Mouse (Mus musculus) midbrain, postnatal 0 days (tissue): ENCODE measurements around the gene Sat1. TPM values are rescaled to one million over a fixed set of nuclear protein-coding genes. Genes with fewer than 3 reads are reported as not detected.

Source experiments
- ATAC-seq: fragments of 200-750 bp; cut with Nextera tagmentation; 2 replicates; pipeline ENCODE4 v1.8.0; 2017; ENCODE audit warnings: moderate number of reproducible peaks, mild to moderate bottlenecking, moderate TSS enrichment, moderate library complexity; ENCODE audit not compliant: low FRiP score
- DNase-seq: peaks from one replicate; pipeline ENCODE4 v3.0.0-alpha.2; 2015; ENCODE audit warnings: low spot score
- H3K27ac ChIP-seq: fragments of 300-500 bp; sonication (generic); 2 replicates; pipeline ENCODE4 v1.5.1; 2014; ENCODE audit warnings: low read depth, mild to moderate bottlenecking, low read length, mixed read lengths
- H3K27me3 ChIP-seq: fragments of 300-500 bp; sonication (generic); 2 replicates; pipeline ENCODE4 v1.6.1; 2014; ENCODE audit warnings: low read length, control low read depth, mixed read lengths; ENCODE audit not compliant: insufficient read depth
- H3K36me3 ChIP-seq: fragments of 300-500 bp; sonication (generic); 2 replicates; pipeline ENCODE4 v1.6.1; 2014; ENCODE audit warnings: low read length, control low read depth, mixed read lengths; ENCODE audit not compliant: insufficient read depth
- H3K4me1 ChIP-seq: fragments of 300-500 bp; sonication (generic); 2 replicates; pipeline ENCODE4 v1.6.1; 2014; ENCODE audit warnings: mild to moderate bottlenecking, control low read depth, antibody characterized with exemption, low read length, mixed read lengths; ENCODE audit not compliant: insufficient read depth
- H3K4me2 ChIP-seq: fragments of 300-500 bp; sonication (generic); 2 replicates; pipeline ENCODE4 v1.6.1; 2014; ENCODE audit warnings: low read depth, mild to moderate bottlenecking, low read length, mixed read lengths; ENCODE audit not compliant: poor library complexity, severe bottlenecking
- H3K4me3 ChIP-seq: fragments of 300-500 bp; sonication (generic); 2 replicates; pipeline ENCODE4 v1.5.1; 2014; ENCODE audit warnings: low read depth, mild to moderate bottlenecking, low read length, moderate library complexity
- H3K9ac ChIP-seq: fragments of 300-500 bp; sonication (generic); replicated peaks from 2 replicates; pipeline ENCODE4 v1.6.1; 2014; ENCODE audit warnings: mild to moderate bottlenecking, low read length, moderate library complexity, mixed read lengths; ENCODE audit not compliant: poor library complexity, severe bottlenecking
- H3K9me3 ChIP-seq: fragments of 300-500 bp; sonication (generic); 2 replicates; pipeline ENCODE4 v1.6.1; 2016; ENCODE audit warnings: low read length, control low read depth
- CTCF ChIP-seq: IDR thresholded peaks from 2 replicates; pipeline ENCODE4 v1.5.1; 2016; ENCODE audit warnings: antibody characterized with exemption, mild to moderate bottlenecking
- WGBS: fragments of 180-500 bp; shearing (Covaris S2); extraction: QIAGEN DNeasy Blood & Tissue Kit; methylation state at CpG from one replicate; pipeline ENCODE4 v1.1.7; 2014; 5-methylcytosine and 5-hydroxymethylcytosine counted together
- polyA plus RNA-seq: library from polyadenylated mRNA; unstranded; fragments of >200 nt; fragmentation: Nextera tagmentation; extraction: Ambion mirVana; gene quantifications from 2 replicates; pipeline ENCODE4 v1.2.1, GENCODE M21; 2015
- total RNA-seq: library from RNA; depleted of rRNA; stranded (reverse); fragments of >200 nt; gene quantifications from 2 replicates; pipeline ENCODE4 v1.2.3, GENCODE M21; 2014; rRNA removed

Sat1 gene
- 29.9 and 44.8 TPM in 2 replicates for total RNA-seq
- polyA plus RNA-seq, result 88.4 and 93.5 TPM in 2 replicates

- 24% methylated on average over 26 of the region's 26 CpGs for WGBS
- Histone ChIP-seq H3K4me1 (no peaks in the 10 kb centered on the region), H3K27ac (0 out of 2 replicates have a peak within 1 kb of the TSS, but pooled peaks have one; percentile 18), H3K36me3 (no peaks in the 10 kb centered on the region), H3K9ac (peak within 1 kb of the TSS; percentile 50; the same call in 1 of the 2 replicates), H3K4me2 (peak within 1 kb of the TSS; percentile 51), H3K27me3 (no peaks in the 10 kb centered on the region), H3K9me3 (no peaks in the 10 kb centered on the region), H3K4me3 (peak within 1 kb of the TSS; percentile 48)
- peak; percentile 99 for ATAC-seq
- DNase-seq, result peak; percentile 93
- TF ChIP-seq CTCF, result peak; percentile 78
These were observed at the start of gene Sat1 for GRCm38 (mm10) chrX:155216271-155216670. Gene Sat1 (minus strand): TSS chrX:155216449.

GRCm38 (mm10) chrX:155262915-155263252 lies 46.6 kb upstream of the Sat1 start:
- ATAC-seq, result no peak
- H3K4me2 ChIP-seq, result peak overlapping the region; percentile 46
- TF ChIP-seq CTCF, result no peak
- DNase-seq, result no peak
- H3K36me3 ChIP-seq, result no peaks in the 10 kb centered on the region
- H3K27me3 ChIP-seq, result no peaks in the 10 kb centered on the region
- no peak overlapping the region for H3K27ac ChIP-seq
- H3K4me3 ChIP-seq, result peak overlapping the region; percentile 51
- H3K9me3 ChIP-seq, result no peaks in the 10 kb centered on the region
- peak overlapping the region; percentile 68 for H3K9ac ChIP-seq
- H3K4me1 ChIP-seq, result no peaks in the 10 kb centered on the region
- 29% methylated on average over 1 of the region's 1 CpGs for WGBS

- H3K36me3 ChIP-seq, result no peaks in the 10 kb centered on the region
- H3K4me3 ChIP-seq, result peak within 1 kb of the TSS; percentile 51
- H3K9me3 ChIP-seq, result no peaks in the 10 kb centered on the region
- WGBS, result 25% methylated on average over 37 of the region's 37 CpGs
- ATAC-seq (peak; percentile 99), DNase-seq (peak; percentile 90)
- H3K27ac ChIP-seq, result peak within 1 kb of the TSS; percentile 62
- H3K27me3 ChIP-seq, result no peaks in the 10 kb centered on the region
- peak within 1 kb of the TSS; percentile 68 for H3K9ac ChIP-seq
- no peaks in the 10 kb centered on the region for H3K4me1 ChIP-seq
- peak; percentile 67 for TF ChIP-seq CTCF
- peak within 1 kb of the TSS; percentile 46 for H3K4me2 ChIP-seq
These were observed 46.1 kb upstream of the Sat1 start, which contains the start of gene Acot9 for GRCm38 (mm10) chrX:155262235-155262914. Gene Acot9 (plus strand): TSS chrX:155262443.

- H3K36me3 ChIP-seq, result no peaks in the 10 kb centered on the region
- ATAC-seq (no peak), DNase-seq (no peak)
- H3K27me3 ChIP-seq, result no peaks in the 10 kb centered on the region
- TF ChIP-seq CTCF, result no peak
- H3K27ac ChIP-seq, result no peak overlapping the region
- H3K9ac ChIP-seq, result no peak overlapping the region
- H3K4me3 ChIP-seq, result no peak overlapping the region
- no peak overlapping the region for H3K4me2 ChIP-seq
- no peaks in the 10 kb centered on the region for H3K9me3 ChIP-seq
- H3K4me1 ChIP-seq, result no peaks in the 10 kb centered on the region
These were observed 40.6 kb upstream of the Sat1 start for GRCm38 (mm10) chrX:155256856-155257255.

GRCm38 (mm10) chrX:155218277-155218676 lies 2.0 kb upstream of the Sat1 start:
- H3K27me3 ChIP-seq, result no peaks in the 10 kb centered on the region
- WGBS, result 85% methylated on average over 2 of the region's 2 CpGs

DNA sequence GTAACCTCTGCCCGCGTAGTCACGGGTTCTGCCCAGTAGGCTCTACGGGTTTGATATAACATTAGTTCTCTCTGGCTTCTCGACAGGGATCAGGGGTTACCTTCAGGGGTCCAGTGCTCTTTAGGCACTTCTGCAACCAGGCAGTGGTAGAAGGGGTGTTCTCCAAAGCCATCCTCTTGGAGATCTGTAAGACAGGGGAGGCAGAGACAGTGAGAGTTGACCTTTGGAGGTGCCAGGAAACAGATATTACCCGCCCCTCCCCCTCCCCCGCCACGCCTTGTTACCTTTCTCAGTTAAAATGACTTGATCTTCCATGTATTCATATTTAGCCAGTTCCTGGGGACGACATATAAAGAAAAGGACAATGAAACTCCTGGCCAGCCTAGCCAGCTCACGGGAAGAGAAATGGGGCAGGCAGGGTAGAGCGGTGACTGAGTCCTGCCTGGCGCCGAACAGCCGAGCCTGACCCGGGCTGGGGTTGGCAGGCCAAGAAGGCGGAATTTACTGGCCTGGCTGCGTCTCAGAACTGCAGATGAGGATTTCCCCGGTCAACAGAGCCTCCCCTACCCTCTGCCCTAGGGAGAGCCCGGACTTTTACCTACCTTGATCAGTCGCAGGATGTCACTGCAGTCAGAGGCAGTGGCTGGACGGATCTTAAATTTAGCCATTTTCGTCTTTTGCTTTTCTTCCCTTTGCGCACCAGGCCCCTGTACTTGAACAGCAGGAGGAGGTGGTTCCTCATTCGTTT lies 574 bp downstream of the Sat1 start:
- Histone ChIP-seq H3K4me2 (peak overlapping the region; percentile 51), H3K27me3 (no peaks in the 10 kb centered on the region), H3K4me3 (peak overlapping the region; percentile 48), H3K9ac (peak overlapping the region; percentile 50; the same call in 1 of the 2 replicates), H3K36me3 (no peaks in the 10 kb centered on the region), H3K9me3 (no peaks in the 10 kb centered on the region), H3K4me1 (no peaks in the 10 kb centered on the region), H3K27ac (0 out of 2 replicates have a peak overlapping the region, but pooled peaks have one; percentile 18)
- DNase-seq (no peak), ATAC-seq (peak; percentile 78)
- 27% methylated on average over 22 of the region's 24 CpGs for WGBS
- TF ChIP-seq CTCF, result no peak

More at GRCm38 (mm10) chrX:155218277-155218676, 2.0 kb upstream of the Sat1 start:
- Histone ChIP-seq H3K9me3 (no peaks in the 10 kb centered on the region), H3K4me3 (no peak overlapping the region), H3K4me2 (no peak overlapping the region), H3K9ac (no peak overlapping the region), H3K4me1 (no peaks in the 10 kb centered on the region), H3K27ac (no peak overlapping the region), H3K36me3 (no peaks in the 10 kb centered on the region)
- DNase-seq, result no peak
- no peak for TF ChIP-seq CTCF
- no peak for ATAC-seq
